Mouse (Mus musculus) hindbrain, embryonic 15.5 days (tissue): ENCODE data around the gene Tpm3. TPM values are rescaled to one million over a fixed set of nuclear protein-coding genes. Genes with fewer than 3 reads are reported as not detected.
"Not testable (repeated sequence)": the region's sequence is repeated elsewhere in the genome, so short reads cannot be mapped to it uniquely, and the experiment has no call there.

Experiments
- ATAC-seq: fragments of 200-750 bp; cut with Nextera tagmentation; 2 replicates; pipeline ENCODE4 v1.8.0; 2017; ENCODE audit warnings: low read depth, moderate number of reproducible peaks, moderate TSS enrichment; ENCODE audit not compliant: low FRiP score
- H3K27ac ChIP-seq: fragments of 300-500 bp; sonication (generic); replicated peaks from 2 replicates; pipeline ENCODE4 v1.5.1; 2015; ENCODE audit warnings: mild to moderate bottlenecking, inconsistent platforms
- H3K27me3 ChIP-seq: fragments of 300-500 bp; sonication (generic); 2 replicates; pipeline ENCODE4 v1.6.1; 2015; ENCODE audit warnings: control low read depth, inconsistent platforms
- H3K36me3 ChIP-seq: fragments of 300-500 bp; sonication (generic); 2 replicates; pipeline ENCODE4 v1.6.1; 2015; ENCODE audit warnings: control low read depth, inconsistent platforms
- H3K4me1 ChIP-seq: fragments of 300-500 bp; sonication (generic); replicated peaks from 2 replicates; pipeline ENCODE4 v1.6.1; 2015; ENCODE audit warnings: control low read depth, inconsistent platforms
- H3K4me2 ChIP-seq: fragments of 300-500 bp; sonication (generic); 2 replicates; pipeline ENCODE4 v1.6.1; 2015; ENCODE audit warnings: moderate library complexity, mild to moderate bottlenecking, inconsistent platforms
- H3K4me3 ChIP-seq: fragments of 300-500 bp; sonication (generic); 2 replicates; pipeline ENCODE4 v1.5.1; 2015; ENCODE audit warnings: mild to moderate bottlenecking, inconsistent platforms
- H3K9ac ChIP-seq: fragments of 300-500 bp; sonication (generic); 2 replicates; pipeline ENCODE4 v1.6.1; 2015; ENCODE audit warnings: inconsistent platforms
- H3K9me3 ChIP-seq: fragments of 300-500 bp; sonication (generic); 2 replicates; pipeline ENCODE4 v1.6.1; 2016; ENCODE audit warnings: control low read depth, inconsistent platforms
- WGBS: fragments of 180-500 bp; shearing (Covaris S2); methylation state at CpG from one replicate; pipeline ENCODE4 v1.1.7; 2015; 5-methylcytosine and 5-hydroxymethylcytosine counted together
- polyA plus RNA-seq: library from polyadenylated mRNA; unstranded; fragments of >200 nt; fragmentation: Nextera tagmentation; extraction: Ambion mirVana; gene quantifications from 2 replicates; pipeline ENCODE4 v1.2.1, GENCODE M21; 2015

Gene Tpm3
- polyA plus RNA-seq, 1 experiment from 2014 or later, result 354 TPM

DNA sequence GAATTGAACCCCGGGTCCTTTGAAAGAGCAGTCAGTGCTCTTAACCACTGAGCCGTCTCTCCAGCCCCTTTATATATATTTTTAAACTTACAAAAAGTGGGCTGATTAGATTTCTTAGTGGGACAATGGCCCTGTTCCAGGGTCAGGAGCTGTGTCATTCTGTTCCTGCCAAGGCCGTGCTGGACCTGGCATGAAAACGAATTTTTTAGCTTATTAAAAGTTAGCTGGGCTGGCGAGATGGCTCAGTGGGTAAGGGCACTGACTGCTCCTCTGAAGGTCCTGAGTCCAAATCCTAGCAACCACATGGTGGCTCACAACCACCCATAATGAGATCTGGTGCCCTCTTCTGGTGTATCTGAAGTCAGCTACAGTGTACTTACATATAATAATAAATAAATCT is 49.6 kb downstream of the Tpm3 start:
- H3K4me3 ChIP-seq, H3K9ac ChIP-seq, H3K27me3 ChIP-seq, H3K4me2 ChIP-seq, H3K27ac ChIP-seq, H3K4me1 ChIP-seq, H3K9me3 ChIP-seq, H3K36me3 ChIP-seq, ATAC-seq: not testable (repeated sequence)
- WGBS, result 72% methylated on average over 5 of the region's 5 CpGs

DNA sequence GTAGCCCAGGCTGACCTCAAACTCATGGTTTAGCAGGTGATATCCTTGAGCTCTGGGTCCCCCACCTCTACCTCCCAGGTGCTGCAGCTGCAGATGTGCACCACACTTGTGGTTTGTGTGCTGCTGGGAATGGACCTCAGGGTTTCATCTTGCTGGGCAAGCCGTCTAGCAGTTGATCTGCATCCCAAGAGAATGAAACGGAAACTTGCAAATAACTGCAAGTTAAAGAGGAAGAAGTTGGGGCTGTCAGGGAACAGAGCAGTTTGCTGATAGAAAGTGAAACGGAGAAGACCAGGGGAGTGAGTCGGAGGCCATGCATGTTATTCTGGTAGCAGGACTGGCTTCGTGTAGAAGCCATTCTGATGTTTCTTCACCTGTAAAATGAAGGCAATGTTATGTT is 53.3 kb downstream of the Tpm3 start:
- Histone ChIP-seq H3K9ac (no peak overlapping the region), H3K4me2 (no peak overlapping the region), H3K9me3 (no peaks in the 10 kb centered on the region), H3K4me1 (no peaks in the 10 kb centered on the region), H3K36me3 (no peaks in the 10 kb centered on the region), H3K27ac (no peak overlapping the region), H3K4me3 (no peak overlapping the region), H3K27me3 (no peaks in the 10 kb centered on the region)
- 79% methylated on average over 5 of the region's 5 CpGs for WGBS
- no peak for ATAC-seq

DNA sequence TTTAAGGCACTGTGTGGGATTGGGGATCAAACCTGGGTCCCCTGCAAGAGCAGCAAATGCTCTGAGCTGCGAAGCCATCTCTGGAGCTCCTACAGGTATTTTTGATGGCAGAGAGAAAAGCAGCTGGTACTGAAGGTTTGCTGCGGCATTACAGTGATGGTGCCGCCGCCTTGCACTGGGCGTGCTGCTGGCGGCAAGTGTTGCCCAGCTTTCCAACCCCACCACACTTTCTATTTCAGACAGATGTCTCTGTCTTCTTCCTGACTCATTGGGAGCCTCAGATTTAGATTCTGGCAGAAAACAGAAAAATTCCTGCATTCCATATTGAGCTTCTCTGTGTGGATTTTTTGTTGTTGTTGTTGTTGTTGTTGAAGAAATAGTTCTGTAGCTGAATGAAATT is 55.4 kb downstream of the Tpm3 start:
- Histone ChIP-seq H3K9ac (no peak overlapping the region), H3K27ac (no peak overlapping the region), H3K4me2 (no peak overlapping the region), H3K9me3 (no peaks in the 10 kb centered on the region), H3K4me3 (no peak overlapping the region), H3K27me3 (no peaks in the 10 kb centered on the region), H3K36me3 (no peaks in the 10 kb centered on the region), H3K4me1 (no peaks in the 10 kb centered on the region)
- 96% methylated on average over 6 of the region's 6 CpGs for WGBS
- no peak for ATAC-seq

DNA sequence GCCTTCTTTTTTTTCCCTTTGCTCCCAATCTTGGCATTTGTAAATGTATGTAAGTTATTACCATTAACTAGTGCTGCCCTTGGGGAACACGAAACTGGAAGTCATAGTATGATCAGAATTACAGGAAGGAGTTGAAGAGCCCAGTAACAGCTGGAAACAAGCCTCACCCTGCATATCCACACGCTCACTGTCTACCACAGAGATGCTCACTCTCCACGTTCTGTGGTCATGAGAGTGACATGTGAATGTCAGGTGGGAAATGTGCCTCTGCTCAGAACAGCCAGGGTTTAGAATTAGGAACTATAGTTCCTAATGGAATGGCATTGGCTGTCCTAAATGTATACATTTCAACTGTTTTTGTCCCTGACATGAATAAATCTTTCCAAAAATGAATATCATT is 60.3 kb downstream of the Tpm3 start:
- H3K4me3 ChIP-seq, result no peak overlapping the region
- no peaks in the 10 kb centered on the region for H3K4me1 ChIP-seq
- H3K36me3 ChIP-seq, result no peaks in the 10 kb centered on the region
- H3K9ac ChIP-seq, result no peak overlapping the region
- H3K4me2 ChIP-seq, result no peak overlapping the region
- H3K9me3 ChIP-seq, result no peaks in the 10 kb centered on the region
- WGBS, result 81% methylated on average over 3 of the region's 3 CpGs
- no peaks in the 10 kb centered on the region for H3K27me3 ChIP-seq
- no peak for ATAC-seq
- no peak overlapping the region for H3K27ac ChIP-seq

DNA sequence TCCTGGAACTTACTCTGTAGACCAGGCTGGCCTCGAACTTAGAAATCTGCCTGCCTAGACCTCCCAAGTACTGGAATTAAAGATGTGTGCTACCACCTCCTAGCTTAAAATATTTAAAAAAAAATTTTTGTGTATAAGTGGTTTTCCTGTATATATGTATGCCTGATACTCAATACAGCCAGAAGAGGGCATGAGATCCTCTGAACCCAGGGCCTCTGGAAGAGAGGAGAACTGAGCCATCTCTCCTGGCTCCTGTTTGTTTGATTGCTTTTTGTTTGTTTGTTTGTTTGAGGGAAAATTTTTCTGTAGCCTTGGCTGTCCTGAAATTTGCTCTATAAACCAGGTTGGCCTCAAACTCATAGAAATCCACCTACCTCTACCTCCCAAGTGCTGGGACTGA is 60.9 kb downstream of the Tpm3 start:
- ATAC-seq, result no peak
- H3K27me3 ChIP-seq, result no peaks in the 10 kb centered on the region
- H3K4me1 ChIP-seq, result no peaks in the 10 kb centered on the region
- H3K9me3 ChIP-seq, result no peaks in the 10 kb centered on the region
- no peak overlapping the region for H3K4me3 ChIP-seq
- no peak overlapping the region for H3K4me2 ChIP-seq
- H3K36me3 ChIP-seq, result no peaks in the 10 kb centered on the region
- no peak overlapping the region for H3K27ac ChIP-seq
- 98% methylated on average over 1 of the region's 1 CpGs for WGBS
- H3K9ac ChIP-seq, result no peak overlapping the region

DNA sequence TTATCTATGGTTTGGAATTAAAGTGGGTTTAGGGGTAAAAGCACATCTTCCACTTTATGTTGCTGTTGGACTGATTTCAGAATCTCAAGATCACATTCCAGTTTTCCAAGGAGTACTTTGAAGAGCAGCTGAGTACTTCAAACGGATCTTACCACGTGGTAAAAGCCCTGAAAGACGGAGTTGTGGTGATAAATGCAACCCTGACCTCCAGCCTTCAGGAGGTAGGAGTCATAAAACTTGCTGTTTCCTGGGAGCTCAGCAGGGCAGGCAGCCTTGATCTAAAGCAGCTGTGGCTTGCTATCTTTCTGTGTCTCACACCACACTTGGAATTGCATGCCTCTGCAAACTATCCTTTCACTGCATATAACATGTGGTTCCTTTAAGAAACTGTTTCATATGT is 62.0 kb downstream of the Tpm3 start:
- H3K27ac ChIP-seq, result no peak overlapping the region
- no peaks in the 10 kb centered on the region for H3K27me3 ChIP-seq
- 60% methylated on average over 3 of the region's 3 CpGs for WGBS
- no peaks in the 10 kb centered on the region for H3K36me3 ChIP-seq
- no peak for ATAC-seq
- no peaks in the 10 kb centered on the region for H3K4me1 ChIP-seq
- no peak overlapping the region for H3K4me3 ChIP-seq
- H3K9me3 ChIP-seq, result no peaks in the 10 kb centered on the region
- H3K9ac ChIP-seq, result no peak overlapping the region
- no peak overlapping the region for H3K4me2 ChIP-seq

DNA sequence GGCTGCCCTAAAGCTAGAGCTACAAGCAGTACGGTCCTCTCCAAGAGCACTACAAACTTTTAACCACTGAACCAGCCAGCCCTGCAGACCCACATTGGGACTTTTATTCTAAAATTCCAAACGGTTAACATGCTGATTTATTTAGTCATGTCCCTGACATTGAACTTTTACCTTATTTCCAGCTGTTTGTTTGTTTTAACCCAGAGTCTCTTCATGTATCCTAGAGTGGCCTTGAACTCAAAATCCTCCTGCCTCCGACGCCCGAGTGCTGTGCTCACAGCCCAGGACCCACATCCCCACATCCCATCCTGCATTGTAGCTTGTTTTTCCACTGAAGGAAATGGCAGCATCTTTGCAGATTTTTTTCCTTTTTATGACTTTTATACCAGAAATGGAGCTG is 62.5 kb downstream of the Tpm3 start:
- H3K9me3 ChIP-seq, result no peaks in the 10 kb centered on the region
- no peaks in the 10 kb centered on the region for H3K4me1 ChIP-seq
- no peaks in the 10 kb centered on the region for H3K36me3 ChIP-seq
- H3K4me2 ChIP-seq, result no peak overlapping the region
- H3K4me3 ChIP-seq, result no peak overlapping the region
- H3K27ac ChIP-seq, result no peak overlapping the region
- no peak overlapping the region for H3K9ac ChIP-seq
- H3K27me3 ChIP-seq, result no peaks in the 10 kb centered on the region
- 83% methylated on average over 5 of the region's 5 CpGs for WGBS
- no peak for ATAC-seq

DNA sequence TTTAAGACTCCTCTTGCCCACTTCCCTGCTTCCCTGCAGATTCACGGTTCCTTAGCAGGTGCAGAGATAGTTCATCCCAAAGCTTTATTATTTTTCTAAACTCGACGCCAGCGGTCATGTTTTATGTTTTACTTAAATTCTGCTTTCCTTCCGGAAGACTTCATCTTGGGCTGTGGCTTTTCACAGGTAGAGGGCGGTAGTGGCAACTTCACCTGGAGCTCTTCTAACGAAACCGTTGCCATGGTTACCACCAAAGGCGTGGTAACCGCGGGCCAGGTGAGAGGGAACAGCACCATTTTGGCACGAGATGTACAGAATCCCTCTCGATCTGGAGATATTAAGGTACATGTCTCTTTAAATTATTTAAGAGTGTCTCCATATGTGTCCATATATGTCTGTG is 64.2 kb downstream of the Tpm3 start:
- Histone ChIP-seq H3K9ac (no peak overlapping the region), H3K4me3 (no peak overlapping the region), H3K4me1 (no peaks in the 10 kb centered on the region), H3K27me3 (no peaks in the 10 kb centered on the region), H3K36me3 (no peaks in the 10 kb centered on the region), H3K4me2 (no peak overlapping the region), H3K9me3 (no peaks in the 10 kb centered on the region), H3K27ac (no peak overlapping the region)
- ATAC-seq, result no peak
- WGBS, result 42% methylated on average over 13 of the region's 13 CpGs

DNA sequence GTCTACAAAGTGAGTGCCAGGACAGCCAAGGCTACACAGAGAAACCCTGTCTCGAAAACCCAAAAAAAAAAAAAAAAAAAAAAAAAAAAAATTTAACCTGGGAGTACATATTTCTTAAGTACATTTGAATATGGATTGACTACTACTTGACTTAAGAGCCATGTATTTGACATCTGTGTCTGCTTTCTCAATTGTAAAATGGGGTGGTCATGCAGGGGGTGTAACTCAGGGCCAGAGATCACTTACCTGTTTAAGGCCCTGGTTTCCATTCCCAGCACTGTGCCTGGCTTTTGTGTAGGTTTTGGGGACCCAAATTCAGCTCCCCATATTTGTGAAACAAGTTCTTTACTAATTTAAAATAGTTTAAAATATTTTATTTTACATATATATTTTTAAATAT is 65.2 kb downstream of the Tpm3 start:
- no peak overlapping the region for H3K4me2 ChIP-seq
- H3K27ac ChIP-seq, result no peak overlapping the region
- no peak for ATAC-seq
- no peak overlapping the region for H3K9ac ChIP-seq
- H3K27me3 ChIP-seq, result no peaks in the 10 kb centered on the region
- no peaks in the 10 kb centered on the region for H3K4me1 ChIP-seq
- H3K9me3 ChIP-seq, result no peaks in the 10 kb centered on the region
- no peaks in the 10 kb centered on the region for H3K36me3 ChIP-seq
- no CpG with 5 or more reads among the region's 1 CpGs for WGBS
- no peak overlapping the region for H3K4me3 ChIP-seq

DNA sequence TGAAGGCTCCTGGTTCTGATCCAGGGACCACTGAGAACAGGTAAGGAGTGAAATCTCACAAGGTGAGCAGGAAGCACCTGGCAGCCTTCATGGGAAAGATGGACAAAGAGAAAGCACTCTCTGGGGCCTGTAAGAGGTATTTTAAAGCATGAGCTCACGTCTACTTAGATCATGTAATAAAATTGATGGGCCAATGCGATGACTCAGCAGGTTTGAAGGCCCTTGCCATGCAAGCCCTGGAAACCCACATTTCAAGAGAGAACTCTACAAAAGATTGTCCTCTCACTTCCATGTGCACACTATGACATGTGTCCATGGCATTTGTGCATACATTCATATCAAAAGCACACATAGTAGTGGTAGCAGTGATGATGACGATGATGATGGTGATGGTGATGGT is 67.5 kb downstream of the Tpm3 start:
- 94% methylated on average over 3 of the region's 3 CpGs for whole genome bisulfite sequencing

DNA sequence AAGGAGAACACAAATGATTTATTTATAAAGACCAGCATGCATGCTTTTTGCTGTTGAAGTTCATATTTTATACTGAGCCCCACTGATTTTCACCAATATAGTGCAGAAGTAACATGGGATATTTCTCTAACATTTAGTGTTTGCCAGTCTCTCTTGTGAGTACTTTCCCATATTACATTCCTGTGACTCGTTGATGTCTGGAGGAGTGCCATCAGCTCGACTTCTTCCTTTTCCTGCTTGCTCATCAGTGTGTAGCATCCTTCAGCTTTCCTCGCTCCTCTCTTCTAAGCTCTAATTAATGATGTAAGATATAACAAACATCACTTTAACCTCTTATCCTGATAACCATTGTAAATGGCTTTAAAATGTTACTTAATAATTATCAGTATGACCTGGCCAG is 73.0 kb downstream of the Tpm3 start:
- no peak for ATAC-seq
- no peaks in the 10 kb centered on the region for H3K9me3 ChIP-seq
- H3K4me3 ChIP-seq, result no peak overlapping the region
- H3K9ac ChIP-seq, result no peak overlapping the region
- no peaks in the 10 kb centered on the region for H3K4me1 ChIP-seq
- no peaks in the 10 kb centered on the region for H3K27me3 ChIP-seq
- no peak overlapping the region for H3K27ac ChIP-seq
- H3K36me3 ChIP-seq, result no peaks in the 10 kb centered on the region
- 73% methylated on average over 3 of the region's 3 CpGs for WGBS
- H3K4me2 ChIP-seq, result no peak overlapping the region

More for the DNA sequence above, 67.5 kb downstream of the Tpm3 start:
- ATAC-seq, result no peak
- H3K4me3 ChIP-seq, result no peak overlapping the region
- H3K9ac ChIP-seq, result no peak overlapping the region
- H3K4me2 ChIP-seq, result no peak overlapping the region
- no peaks in the 10 kb centered on the region for H3K4me1 ChIP-seq
- no peaks in the 10 kb centered on the region for H3K27me3 ChIP-seq
- no peaks in the 10 kb centered on the region for H3K9me3 ChIP-seq
- H3K27ac ChIP-seq, result no peak overlapping the region
- H3K36me3 ChIP-seq, result no peaks in the 10 kb centered on the region

DNA sequence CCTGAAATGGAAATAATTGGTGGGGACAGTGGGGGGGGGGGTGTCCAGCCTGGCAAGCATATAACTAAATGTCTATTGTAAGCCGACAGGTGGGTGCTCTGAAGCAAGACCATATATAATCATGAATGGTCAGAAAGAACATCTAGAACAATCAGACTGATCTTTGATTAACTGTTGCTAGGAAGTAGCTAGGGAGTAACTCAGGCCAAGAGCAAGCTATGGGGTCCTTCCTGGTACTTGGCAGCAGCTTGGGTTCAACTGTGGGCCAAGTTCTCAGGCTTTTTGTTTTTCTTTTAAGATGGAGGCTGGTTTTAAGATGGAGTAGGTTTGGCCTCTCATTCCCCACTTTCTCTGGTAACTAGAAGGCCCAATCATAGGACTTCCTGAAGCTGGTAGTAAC is 74.2 kb downstream of the Tpm3 start:
- Histone ChIP-seq H3K4me1 (no peaks in the 10 kb centered on the region), H3K4me2 (no peak overlapping the region), H3K9ac (no peak overlapping the region), H3K27me3 (no peaks in the 10 kb centered on the region), H3K9me3 (no peaks in the 10 kb centered on the region), H3K27ac (no peak overlapping the region), H3K4me3 (no peak overlapping the region), H3K36me3 (no peaks in the 10 kb centered on the region)
- WGBS, result 60% methylated on average over 1 of the region's 1 CpGs
- no peak; the same call in 1 of the 2 replicates for ATAC-seq
